Mouse (Mus musculus): ENCODE results near the gene Prkx. TPM values are rescaled to one million over a fixed set of nuclear protein-coding genes. Genes with fewer than 3 reads are reported as not detected.

Gene Prkx
- polyA plus RNA-seq, 1 experiment from 2014 or later, result 21.2 TPM

- H3K4me2 ChIP-seq (replicated peaks; ENCODE audit: low read depth, low read length), result no peak overlapping the region
- H3K4me3 ChIP-seq (ENCODE audit: low read depth, low read length), result no peak overlapping the region
- peak; percentile 35 for DNase-seq (ENCODE audit: low spot score)
- H3K27ac ChIP-seq (ENCODE audit: low read depth, low read length), result no peak overlapping the region
- no peaks in the 10 kb centered on the region for H3K9me3 ChIP-seq (ENCODE audit: control insufficient read depth, low read length)
- 20% methylated on average over 2 of the region's 2 CpGs for WGBS
- ATAC-seq (ENCODE audit: low FRiP score), result no peak
- H3K9ac ChIP-seq (ENCODE audit: low read depth, low read length), result no peak overlapping the region
- H3K27me3 ChIP-seq (ENCODE audit: control insufficient read depth, insufficient read depth, low read length), result no peaks in the 10 kb centered on the region
- H3K4me1 ChIP-seq (replicated peaks; ENCODE audit: control insufficient read depth, insufficient read depth, low read length), result no peaks in the 10 kb centered on the region
- no peaks in the 10 kb centered on the region for H3K36me3 ChIP-seq (ENCODE audit: control insufficient read depth, insufficient read depth, low read length)
Observed at GRCm38 (mm10) chrX:77720298-77720697, 75.8 kb downstream of the Prkx start.

Other genes starting within 250 kb of the Prkx start
- gene Pbsn, start 57.3 kb upstream of the Prkx start, polyA plus RNA-seq (2014; fragmentation: Nextera tagmentation; extraction: Ambion mirVana), result not detected in 2 replicates
- not detected in 2 replicates for gene Gm14744, start 68.5 kb upstream of the Prkx start, polyA plus RNA-seq (2014; fragmentation: Nextera tagmentation; extraction: Ambion mirVana)
- not detected in 2 replicates for gene 5430402E10Rik, start 128.8 kb upstream of the Prkx start, polyA plus RNA-seq (2014; fragmentation: Nextera tagmentation; extraction: Ambion mirVana)

Measured in hindbrain, embryonic 11.5 days (tissue).